Mouse (Mus musculus) limb, embryonic 11.5 days (tissue): ENCODE measurements around the gene Snapc1. TPM values are rescaled to one million over a fixed set of nuclear protein-coding genes. Genes with fewer than 3 reads are reported as not detected.
A peak's percentile ranks its signal among the peaks of the same experiment; 100 is the strongest.

Experiments used
- ATAC-seq: fragments of 200-750 bp; cut with Nextera tagmentation; 2 replicates; pipeline ENCODE4 v1.8.0; 2017; ENCODE audit warnings: low read depth; ENCODE audit not compliant: insufficient number of reproducible peaks, low FRiP score, low TSS enrichment
- DNase-seq: peaks from one replicate; pipeline ENCODE4 v3.0.0-alpha.2; 2015; ENCODE audit warnings: low spot score
- H3K27ac ChIP-seq: fragments of 300-500 bp; sonication (generic); replicated peaks from 2 replicates; pipeline ENCODE4 v1.5.1; 2014; ENCODE audit warnings: low read depth, mild to moderate bottlenecking, low read length
- H3K27me3 ChIP-seq: fragments of 300-500 bp; sonication (generic); 2 replicates; pipeline ENCODE4 v1.6.1; 2014; ENCODE audit warnings: mild to moderate bottlenecking, low read length, mixed read lengths; ENCODE audit not compliant: control insufficient read depth, insufficient read depth
- H3K36me3 ChIP-seq: fragments of 300-500 bp; sonication (generic); 2 replicates; pipeline ENCODE4 v1.6.1; 2014; ENCODE audit warnings: mild to moderate bottlenecking, low read length, moderate library complexity, mixed read lengths; ENCODE audit not compliant: control insufficient read depth, insufficient read depth
- H3K4me1 ChIP-seq: fragments of 300-500 bp; sonication (generic); 2 replicates; pipeline ENCODE4 v1.6.1; 2014; ENCODE audit warnings: low read length, mixed read lengths; ENCODE audit not compliant: control insufficient read depth, insufficient read depth
- H3K4me2 ChIP-seq: fragments of 300-500 bp; sonication (generic); 2 replicates; pipeline ENCODE4 v1.6.1; 2014; ENCODE audit warnings: low read depth, mild to moderate bottlenecking, moderate library complexity; ENCODE audit not compliant: severe bottlenecking
- H3K4me3 ChIP-seq: fragments of 300-500 bp; sonication (generic); 2 replicates; pipeline ENCODE4 v1.5.1; 2014; ENCODE audit warnings: low read depth, low read length
- H3K9ac ChIP-seq: fragments of 300-500 bp; sonication (generic); 2 replicates; pipeline ENCODE4 v1.6.1; 2014; ENCODE audit warnings: mild to moderate bottlenecking, low read length
- H3K9me3 ChIP-seq: fragments of 300-500 bp; sonication (generic); 2 replicates; pipeline ENCODE4 v1.6.1; 2016; ENCODE audit warnings: low read length; ENCODE audit not compliant: control insufficient read depth
- WGBS: fragments of 180-500 bp; shearing (Covaris S2); extraction: QIAGEN DNeasy Blood & Tissue Kit; methylation state at CpG from one replicate; pipeline ENCODE4 v1.1.7; 2014; 5-methylcytosine and 5-hydroxymethylcytosine counted together
- polyA plus RNA-seq: library from polyadenylated mRNA; unstranded; fragments of >200 nt; fragmentation: Nextera tagmentation; extraction: Ambion mirVana; gene quantifications from 2 replicates; pipeline ENCODE4 v1.2.1, GENCODE M21; 2014

The Snapc1 gene
- polyA plus RNA-seq, 1 experiment from 2014 or later: 22.2 TPM

DNA sequence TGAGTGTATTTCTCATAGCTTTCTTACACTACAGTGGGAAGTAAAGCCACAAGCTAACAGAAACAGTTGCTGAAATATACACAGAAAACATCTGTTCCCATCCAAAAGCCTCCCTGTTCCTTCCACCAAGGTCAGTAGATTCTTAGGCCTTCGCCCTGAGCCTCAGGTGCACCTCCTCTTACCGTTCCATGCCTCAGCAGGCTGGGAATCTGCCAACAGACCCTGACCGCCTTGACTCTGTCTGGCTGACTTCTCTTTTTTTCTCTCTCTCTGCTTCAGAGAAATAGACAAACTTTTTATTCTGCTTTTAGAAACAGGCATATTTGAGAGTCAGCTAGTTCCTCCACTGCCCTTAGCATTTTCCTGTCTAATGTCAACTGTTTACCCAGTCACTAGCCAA lies 13.9 kb downstream of the Snapc1 start:
- Histone ChIP-seq H3K27me3 (no peaks in the 10 kb centered on the region), H3K36me3 (peaks cover 18% of the 10 kb centered on the region; the same call in 1 of the 2 replicates)
- no peak for ATAC-seq

DNA sequence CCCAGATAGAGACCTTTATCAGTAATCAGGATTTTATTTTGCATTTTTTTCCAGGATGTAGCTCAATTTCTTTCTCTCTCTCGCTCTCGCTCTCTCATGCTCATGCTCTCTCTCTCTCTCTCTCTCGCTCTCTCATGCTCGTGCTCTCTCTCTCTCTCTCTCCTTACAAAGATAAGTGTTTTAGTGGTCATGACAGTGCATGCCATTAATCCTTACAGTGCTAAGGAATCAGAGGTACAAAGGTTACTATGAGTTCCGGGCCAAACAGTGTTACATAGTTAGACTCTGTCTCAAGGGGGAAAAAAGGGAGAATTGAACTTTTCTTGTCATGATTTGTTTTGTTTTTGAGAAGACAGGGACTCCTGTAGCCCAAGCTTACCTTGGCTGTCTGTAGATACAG lies 15.4 kb downstream of the Snapc1 start:
- Histone ChIP-seq H3K36me3 (peaks cover 16% of the 10 kb centered on the region; the same call in 1 of the 2 replicates), H3K4me3 (no peak overlapping the region), H3K27ac (no peak overlapping the region), H3K4me1 (no peaks in the 10 kb centered on the region), H3K9me3 (no peaks in the 10 kb centered on the region), H3K27me3 (no peaks in the 10 kb centered on the region), H3K4me2 (no peak overlapping the region), H3K9ac (no peak overlapping the region)
- 94% methylated on average over 5 of the region's 5 CpGs for WGBS
- no peak for DNase-seq
- ATAC-seq: no peak

More for the DNA sequence above, 13.9 kb downstream of the Snapc1 start:
- no peak for DNase-seq
- 93% methylated on average over 3 of the region's 3 CpGs for WGBS
- H3K27ac ChIP-seq: no peak overlapping the region
- no peaks in the 10 kb centered on the region for H3K4me1 ChIP-seq
- H3K4me3 ChIP-seq: no peak overlapping the region
- no peak overlapping the region for H3K4me2 ChIP-seq
- no peak overlapping the region for H3K9ac ChIP-seq
- no peaks in the 10 kb centered on the region for H3K9me3 ChIP-seq

GRCm38 (mm10) chr12:73982533-73982932 lies 18.3 kb downstream of the Snapc1 start:
- Histone ChIP-seq H3K27me3 (no peaks in the 10 kb centered on the region), H3K4me1 (no peaks in the 10 kb centered on the region), H3K4me2 (no peak overlapping the region), H3K27ac (no peak overlapping the region), H3K9me3 (no peaks in the 10 kb centered on the region), H3K9ac (no peak overlapping the region), H3K36me3 (peaks cover 7% of the 10 kb centered on the region; the same call in 1 of the 2 replicates), H3K4me3 (no peak overlapping the region)
- DNase-seq (no peak), ATAC-seq (no peak)
- 87% methylated on average over 14 of the region's 14 CpGs for WGBS

GRCm38 (mm10) chr12:73986299-73986698 lies 22.0 kb downstream of the Snapc1 start:
- 89% methylated on average over 7 of the region's 7 CpGs for WGBS
- DNase-seq (no peak), ATAC-seq (no peak)
- Histone ChIP-seq H3K9me3 (no peaks in the 10 kb centered on the region), H3K4me1 (no peaks in the 10 kb centered on the region), H3K36me3 (peaks cover 4% of the 10 kb centered on the region; the same call in 1 of the 2 replicates), H3K9ac (no peak overlapping the region), H3K27ac (no peak overlapping the region), H3K27me3 (no peaks in the 10 kb centered on the region), H3K4me3 (no peak overlapping the region), H3K4me2 (no peak overlapping the region)

DNA sequence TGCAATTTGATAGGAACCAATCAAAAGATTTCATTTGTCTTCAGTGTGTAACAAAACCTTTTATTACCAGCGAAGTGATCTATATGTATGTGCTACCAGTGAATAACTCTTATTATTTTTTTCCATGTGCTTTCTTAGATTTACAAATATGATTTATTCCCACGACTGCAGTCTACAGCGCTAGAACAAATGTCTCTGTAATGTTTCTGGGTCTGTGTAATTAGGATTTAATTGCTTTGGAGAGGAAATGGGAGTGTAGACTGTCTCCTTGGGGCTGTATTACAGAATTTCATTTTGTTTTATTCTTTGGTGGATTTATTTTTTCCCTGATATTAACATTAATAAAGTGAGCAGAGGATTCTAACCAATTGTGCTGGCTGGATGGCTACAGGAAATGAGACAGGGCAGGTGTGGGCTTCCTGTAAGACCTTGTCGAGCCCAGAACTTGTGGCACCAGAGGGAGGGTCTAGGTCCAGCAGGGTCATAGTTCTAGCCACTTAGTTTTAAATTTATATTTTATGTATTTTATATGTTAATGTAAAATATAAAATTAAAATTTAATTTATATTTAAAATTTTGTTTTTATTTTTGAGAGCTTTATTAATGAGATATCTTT lies 24.2 kb downstream of the Snapc1 start:
- no peak overlapping the region for H3K4me2 ChIP-seq
- no peak overlapping the region for H3K9ac ChIP-seq
- 87% methylated on average over 4 of the region's 4 CpGs for WGBS
- H3K9me3 ChIP-seq: no peaks in the 10 kb centered on the region
- DNase-seq: no peak
- H3K27ac ChIP-seq: no peak overlapping the region
- peaks cover 2% of the 10 kb centered on the region; the same call in 1 of the 2 replicates for H3K36me3 ChIP-seq
- no peak for ATAC-seq
- H3K27me3 ChIP-seq: no peaks in the 10 kb centered on the region
- no peak overlapping the region for H3K4me3 ChIP-seq
- H3K4me1 ChIP-seq: no peaks in the 10 kb centered on the region

- Histone ChIP-seq H3K36me3 (no peaks in the 10 kb centered on the region; the same call in 1 of the 2 replicates), H3K4me2 (no peak overlapping the region), H3K4me1 (no peaks in the 10 kb centered on the region), H3K27me3 (no peaks in the 10 kb centered on the region), H3K9me3 (no peaks in the 10 kb centered on the region), H3K27ac (no peak overlapping the region), H3K9ac (no peak overlapping the region), H3K4me3 (no peak overlapping the region)
- ATAC-seq: no peak
- DNase-seq: peak; percentile 36
Observed at GRCm38 (mm10) chr12:73989594-73989993, 25.3 kb downstream of the Snapc1 start.

DNA sequence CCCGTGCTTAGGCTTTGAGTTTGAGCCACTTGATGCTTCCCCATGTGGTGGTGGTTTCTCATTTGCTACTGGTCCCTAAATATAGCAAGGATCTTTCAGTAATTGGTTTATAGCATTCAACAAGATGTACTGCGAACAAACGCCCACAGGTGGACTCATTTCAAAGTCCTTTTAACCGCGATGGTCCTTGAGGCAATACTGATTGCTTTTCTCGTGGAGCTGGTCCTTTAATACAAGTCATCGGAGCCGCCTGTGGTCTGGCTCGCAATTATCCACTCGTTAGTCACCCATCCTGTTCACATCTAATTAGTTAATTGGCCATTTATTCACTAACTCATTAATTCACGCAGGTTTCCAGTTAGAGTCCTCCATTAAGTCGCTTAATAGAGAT lies 32.6 kb downstream of the Snapc1 start:
- Histone ChIP-seq H3K4me2 (no peak overlapping the region), H3K27me3 (peaks cover 19% of the 10 kb centered on the region), H3K9ac (no peak overlapping the region; the same call in 1 of the 2 replicates), H3K4me3 (peak overlapping the region; percentile 46; the same call in 1 of the 2 replicates), H3K27ac (no peak overlapping the region), H3K4me1 (0 out of 2 replicates have a peak, but pooled peaks cover 3% of the 10 kb centered on the region), H3K9me3 (no peaks in the 10 kb centered on the region), H3K36me3 (no peaks in the 10 kb centered on the region)
- ATAC-seq: no peak
- DNase-seq: no peak
- WGBS: 43% methylated on average over 12 of the region's 12 CpGs

DNA sequence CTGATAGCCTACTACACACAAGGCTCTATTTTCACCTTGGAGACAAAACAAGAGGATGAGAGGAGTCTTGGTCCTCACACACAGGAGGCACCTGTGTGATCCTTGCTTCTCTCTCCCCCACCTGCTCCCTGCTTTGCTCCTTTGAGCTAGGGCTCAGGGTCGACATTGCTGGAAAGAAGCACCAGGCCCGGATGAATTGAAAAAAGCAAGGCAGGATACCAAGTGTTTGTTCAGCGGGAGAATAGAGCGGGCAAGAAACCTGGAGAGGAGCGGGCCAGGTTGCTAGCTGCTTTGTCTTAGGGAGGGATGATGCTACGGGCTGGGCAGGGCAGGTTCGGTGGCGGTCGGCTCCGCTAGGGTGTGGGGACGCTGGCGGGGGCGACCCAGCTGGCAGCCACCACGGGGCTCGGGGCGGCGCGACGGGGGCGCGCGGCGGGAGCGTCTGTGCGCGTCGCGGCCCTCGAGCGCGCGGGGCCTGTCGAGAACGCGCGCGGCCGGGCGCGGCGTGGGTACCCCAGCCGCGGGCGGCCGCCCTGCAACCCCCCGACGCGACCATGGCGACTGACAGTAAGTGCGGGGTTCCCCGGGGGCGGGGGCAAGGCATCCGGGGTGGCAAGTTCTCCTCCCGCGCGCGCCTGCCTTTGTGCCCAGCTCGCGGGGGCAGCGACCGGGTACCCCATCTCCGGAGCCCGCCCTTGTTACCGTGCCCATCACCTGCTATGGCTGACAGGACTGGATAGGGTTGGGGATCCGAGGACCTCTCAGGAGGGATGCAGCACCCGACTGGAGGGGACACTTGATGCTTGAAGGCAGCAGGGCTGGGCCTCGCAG lies 33.2 kb downstream of the Snapc1 start, which contains the start of gene Syt16:
Gene Syt16 (plus strand): TSS at position 365 of the 831 bp plus-strand sequence.
- ATAC-seq (peak; percentile 47; the same call in 1 of the 2 replicates), DNase-seq (peak; percentile 49)
- Histone ChIP-seq H3K27ac (no peak within 1 kb of the TSS), H3K36me3 (no peaks in the 10 kb centered on the region), H3K9me3 (no peaks in the 10 kb centered on the region), H3K4me1 (0 out of 2 replicates have a peak, but pooled peaks cover 3% of the 10 kb centered on the region), H3K4me2 (peak within 1 kb of the TSS; percentile 92), H3K9ac (peak within 1 kb of the TSS; percentile 69), H3K27me3 (peaks cover 19% of the 10 kb centered on the region), H3K4me3 (peak within 1 kb of the TSS; percentile 46)
- WGBS: under 1% methylated on average over 57 of the region's 67 CpGs
